Mouse (Mus musculus): Measurements from ENCODE around the gene Ubl3. TPM values are rescaled to one million over a fixed set of nuclear protein-coding genes. Genes with fewer than 3 reads are reported as not detected.

The Ubl3 gene
- total and polyA plus RNA-seq, 2 experiments from 2014 or later, result 79.3 to 122 TPM

- Histone ChIP-seq H3K9me3 (ENCODE audit: low read length) (no peaks in the 10 kb centered on the region), H3K36me3 (ENCODE audit: insufficient read depth) (no peaks in the 10 kb centered on the region), H3K4me3 (ENCODE audit: low read depth, low read length) (no peak overlapping the region), H3K9ac (no peak overlapping the region), H3K4me1 (ENCODE audit: insufficient read depth) (no peaks in the 10 kb centered on the region), H3K27me3 (ENCODE audit: insufficient read depth, low read length) (no peaks in the 10 kb centered on the region), H3K4me2 (ENCODE audit: low read depth) (no peak overlapping the region), H3K27ac (ENCODE audit: low read depth, low read length) (no peak overlapping the region)
- TF ChIP-seq CTCF (IDR thresholded peaks at IDR 0.05; ENCODE audit: low read depth), result no peak
- DNase-seq (no peak), ATAC-seq (no peak)
- WGBS, result 75% methylated on average over 5 of the region's 5 CpGs
Observed at GRCm38 (mm10) chr5:148466116-148466515, 86.5 kb downstream of the Ubl3 start.

GRCm38 (mm10) chr5:148465091-148465490 lies 87.5 kb downstream of the Ubl3 start:
- Histone ChIP-seq H3K9me3 (ENCODE audit: low read length) (no peaks in the 10 kb centered on the region), H3K4me1 (ENCODE audit: insufficient read depth) (no peaks in the 10 kb centered on the region), H3K4me3 (ENCODE audit: low read depth, low read length) (no peak overlapping the region), H3K4me2 (ENCODE audit: low read depth) (no peak overlapping the region), H3K27me3 (ENCODE audit: insufficient read depth, low read length) (no peaks in the 10 kb centered on the region), H3K9ac (no peak overlapping the region), H3K36me3 (ENCODE audit: insufficient read depth) (no peaks in the 10 kb centered on the region), H3K27ac (ENCODE audit: low read depth, low read length) (no peak overlapping the region)
- WGBS, result 93% methylated on average over 9 of the region's 9 CpGs
- TF ChIP-seq CTCF (IDR thresholded peaks at IDR 0.05; ENCODE audit: low read depth), result no peak
- DNase-seq (no peak), ATAC-seq (no peak)

GRCm38 (mm10) chr5:148464489-148464888 lies 88.1 kb downstream of the Ubl3 start:
- no peak for TF ChIP-seq CTCF (IDR thresholded peaks at IDR 0.05; ENCODE audit: low read depth)
- Histone ChIP-seq H3K9me3 (ENCODE audit: low read length) (no peaks in the 10 kb centered on the region), H3K4me3 (ENCODE audit: low read depth, low read length) (no peak overlapping the region), H3K9ac (no peak overlapping the region), H3K4me1 (ENCODE audit: insufficient read depth) (no peaks in the 10 kb centered on the region), H3K27ac (ENCODE audit: low read depth, low read length) (no peak overlapping the region), H3K27me3 (ENCODE audit: insufficient read depth, low read length) (no peaks in the 10 kb centered on the region), H3K36me3 (ENCODE audit: insufficient read depth) (no peaks in the 10 kb centered on the region), H3K4me2 (ENCODE audit: low read depth) (no peak overlapping the region)
- DNase-seq (no peak), ATAC-seq (no peak)
- 79% methylated on average over 7 of the region's 7 CpGs for WGBS

- WGBS, result 74% methylated on average over 6 of the region's 6 CpGs
- H3K36me3 ChIP-seq (ENCODE audit: insufficient read depth), result no peaks in the 10 kb centered on the region
- TF ChIP-seq CTCF (IDR thresholded peaks at IDR 0.05; ENCODE audit: low read depth), result no peak
- H3K9ac ChIP-seq, result no peak overlapping the region
- H3K4me3 ChIP-seq (ENCODE audit: low read depth, low read length), result no peak overlapping the region
- H3K4me2 ChIP-seq (ENCODE audit: low read depth), result no peak overlapping the region
- no peak overlapping the region for H3K27ac ChIP-seq (ENCODE audit: low read depth, low read length)
- no peaks in the 10 kb centered on the region for H3K4me1 ChIP-seq (ENCODE audit: insufficient read depth)
- DNase-seq, result peak; percentile 32
- no peaks in the 10 kb centered on the region for H3K27me3 ChIP-seq (ENCODE audit: insufficient read depth, low read length)
- H3K9me3 ChIP-seq (ENCODE audit: low read length), result no peaks in the 10 kb centered on the region
- ATAC-seq, result 0 out of 2 replicates have a peak, but pooled peaks have one; percentile 23
Observed at GRCm38 (mm10) chr5:148463783-148464294, 88.8 kb downstream of the Ubl3 start.

Other genes starting within 250 kb of the Ubl3 start
- gene Slc7a1, start 152.9 kb downstream of the Ubl3 start, total RNA-seq (2014; rRNA removed), result 31.9 and 52.2 TPM in 2 replicates
- gene Slc7a1, start 152.9 kb downstream of the Ubl3 start, polyA plus RNA-seq (2015; fragmentation: Nextera tagmentation; extraction: Ambion mirVana), result 28.0 and 44.0 TPM in 2 replicates

Data from forebrain, postnatal 0 days (tissue).